Mouse (Mus musculus): ENCODE measurements around the gene Gxylt2. TPM values are rescaled to one million over a fixed set of nuclear protein-coding genes. Genes with fewer than 3 reads are reported as not detected.

Gxylt2 gene
- polyA plus RNA-seq, 1 experiment from 2014 or later: 0.81 TPM

Other genes starting within 250 kb of the Gxylt2 start
- 13.1 and 14.2 TPM in 2 replicates for gene Shq1, start 33.6 kb upstream of the Gxylt2 start, polyA plus RNA-seq (2014; fragmentation: Nextera tagmentation; extraction: Ambion mirVana)
- 25.7 and 30.5 TPM in 2 replicates for gene Ppp4r2, start 128.9 kb downstream of the Gxylt2 start, polyA plus RNA-seq (2014; fragmentation: Nextera tagmentation; extraction: Ambion mirVana)

Measured in forebrain, embryonic 14.5 days (tissue).